Mouse (Mus musculus) heart, postnatal 0 days (tissue): ENCODE data around the gene Erbb4. TPM values are rescaled to one million over a fixed set of nuclear protein-coding genes. Genes with fewer than 3 reads are reported as not detected.

ENCODE experiments used
- ATAC-seq: fragments of 200-750 bp; cut with Nextera tagmentation; 2 replicates; pipeline ENCODE4 v1.8.0; 2017; ENCODE audit warnings: low read depth, moderate number of reproducible peaks, moderate library complexity; ENCODE audit not compliant: insufficient read depth
- DNase-seq: peaks from one replicate; pipeline ENCODE4 v3.0.0-alpha.2; 2016; ENCODE audit warnings: low spot score
- H3K27ac ChIP-seq: fragments of 300-500 bp; sonication (generic); 2 replicates; pipeline ENCODE4 v1.5.1; 2014; ENCODE audit warnings: low read depth, mild to moderate bottlenecking
- H3K27me3 ChIP-seq: fragments of 300-500 bp; sonication (generic); 2 replicates; pipeline ENCODE4 v1.6.1; 2014; ENCODE audit warnings: low read length, mixed read lengths; ENCODE audit not compliant: control insufficient read depth, insufficient read depth
- H3K36me3 ChIP-seq: fragments of 300-500 bp; sonication (generic); replicated peaks from 2 replicates; pipeline ENCODE4 v1.6.1; 2014; ENCODE audit warnings: low read length, mixed read lengths; ENCODE audit not compliant: control insufficient read depth, insufficient read depth
- H3K4me1 ChIP-seq: fragments of 300-500 bp; sonication (generic); 2 replicates; pipeline ENCODE4 v1.6.1; 2014; ENCODE audit warnings: antibody characterized with exemption; ENCODE audit not compliant: control insufficient read depth, insufficient read depth
- H3K4me2 ChIP-seq: fragments of 300-500 bp; sonication (generic); 2 replicates; pipeline ENCODE4 v1.6.1; 2014; ENCODE audit warnings: low read depth, mild to moderate bottlenecking, low read length, moderate library complexity
- H3K4me3 ChIP-seq: fragments of 300-500 bp; sonication (generic); 2 replicates; pipeline ENCODE4 v1.5.1; 2014; ENCODE audit warnings: low read depth, low read length
- H3K9ac ChIP-seq: fragments of 300-500 bp; sonication (generic); replicated peaks from 2 replicates; pipeline ENCODE4 v1.6.1; 2014; ENCODE audit warnings: low read depth, low read length, mixed read lengths
- H3K9me3 ChIP-seq: fragments of 300-500 bp; sonication (generic); replicated peaks from 2 replicates; pipeline ENCODE4 v1.6.1; 2016; ENCODE audit warnings: low read length; ENCODE audit not compliant: control insufficient read depth
- CTCF ChIP-seq: IDR thresholded peaks from 2 replicates; pipeline ENCODE4 v1.5.1; 2016; ENCODE audit warnings: antibody characterized with exemption, control low read depth, low read depth
- EP300 ChIP-seq: IDR thresholded peaks from 2 replicates; pipeline ENCODE4 v1.6.1; 2016; ENCODE audit warnings: antibody characterized with exemption, low read depth
- WGBS: fragments of 180-500 bp; shearing (Covaris S2); extraction: QIAGEN DNeasy Blood & Tissue Kit; methylation state at CpG from one replicate; pipeline ENCODE4 v1.1.7; 2014; 5-methylcytosine and 5-hydroxymethylcytosine counted together
- polyA plus RNA-seq: library from polyadenylated mRNA; unstranded; fragments of >200 nt; fragmentation: Nextera tagmentation; extraction: Ambion mirVana; gene quantifications from 2 replicates; pipeline ENCODE4 v1.2.1, GENCODE M21; 2015
- total RNA-seq: library from RNA; depleted of rRNA; stranded (reverse); fragments of >200 nt; gene quantifications from 2 replicates; pipeline ENCODE4 v1.2.3, GENCODE M21; 2014; ENCODE audit warnings: low replicate concordance

Gene Erbb4
- total and polyA plus RNA-seq, 2 experiments from 2014 or later: 3.8 to 20.0 TPM

DNA sequence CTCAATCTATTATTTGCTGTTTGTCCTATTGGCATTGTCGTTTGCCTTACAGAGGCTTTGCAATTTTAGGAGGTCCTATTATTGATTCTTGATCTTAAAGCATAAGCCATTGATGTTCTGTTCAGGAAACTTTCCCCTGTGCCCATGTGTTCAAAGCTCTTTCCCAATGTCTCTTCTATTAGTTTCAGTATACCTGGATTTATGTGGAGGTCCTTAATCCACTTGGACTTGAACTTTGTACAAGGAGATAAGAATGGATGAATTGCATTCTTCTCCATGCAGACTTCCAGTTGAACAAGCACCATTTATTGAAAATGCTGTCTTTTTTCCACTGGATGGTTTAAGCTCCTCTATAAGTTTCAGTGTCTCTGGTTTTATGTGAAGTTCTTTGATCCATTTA lies 536.9 kb downstream of the Erbb4 start:
- no peak overlapping the region for H3K4me3 ChIP-seq
- 85% methylated on average over 1 of the region's 1 CpGs for WGBS
- H3K9ac ChIP-seq: no peak overlapping the region
- ATAC-seq: no peak
- no peak overlapping the region for H3K27ac ChIP-seq
- no peak overlapping the region for H3K4me2 ChIP-seq
- no peaks in the 10 kb centered on the region for H3K36me3 ChIP-seq
- H3K9me3 ChIP-seq: no peaks in the 10 kb centered on the region
- TF ChIP-seq CTCF: no peak
- TF ChIP-seq EP300: no peak
- no peaks in the 10 kb centered on the region for H3K4me1 ChIP-seq
- H3K27me3 ChIP-seq: no peaks in the 10 kb centered on the region
- DNase-seq: no peak

- no peaks in the 10 kb centered on the region for H3K4me1 ChIP-seq
- no peaks in the 10 kb centered on the region for H3K27me3 ChIP-seq
- H3K36me3 ChIP-seq: no peaks in the 10 kb centered on the region
- H3K4me2 ChIP-seq: no peak overlapping the region
- no peak for DNase-seq
- H3K27ac ChIP-seq: no peak overlapping the region
- no peak overlapping the region for H3K9ac ChIP-seq
- no peaks in the 10 kb centered on the region for H3K9me3 ChIP-seq
- TF ChIP-seq EP300 (no peak), CTCF (no peak)
- ATAC-seq: no peak
- no peak overlapping the region for H3K4me3 ChIP-seq
- WGBS: 76% methylated on average over 4 of the region's 4 CpGs
Measured at GRCm38 (mm10) chr1:68542942-68543341, 564.9 kb downstream of the Erbb4 start.

DNA sequence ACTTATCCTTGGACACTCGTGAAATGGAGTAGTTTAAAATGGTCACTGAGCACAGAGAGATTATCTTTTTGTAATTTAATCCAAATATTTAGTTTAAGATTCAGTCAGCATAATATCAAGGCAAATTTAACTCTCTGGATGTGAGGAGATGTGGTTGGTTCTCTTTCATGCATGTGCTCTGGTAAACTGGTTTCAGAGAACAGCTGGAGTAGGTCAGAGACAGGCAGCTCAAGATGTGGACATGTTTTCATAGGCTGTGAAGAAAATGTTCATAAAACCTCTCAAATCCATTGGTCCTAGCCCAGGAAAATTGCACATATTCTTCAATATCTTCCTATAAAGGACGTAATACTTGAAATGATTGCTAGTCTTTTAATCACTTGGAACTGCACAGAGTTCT lies 590.0 kb downstream of the Erbb4 start:
- Histone ChIP-seq H3K27ac (no peak overlapping the region), H3K36me3 (no peaks in the 10 kb centered on the region), H3K4me2 (no peak overlapping the region), H3K4me3 (no peak overlapping the region), H3K9me3 (no peaks in the 10 kb centered on the region), H3K9ac (no peak overlapping the region), H3K4me1 (no peaks in the 10 kb centered on the region), H3K27me3 (no peaks in the 10 kb centered on the region)
- ATAC-seq (no peak), DNase-seq (no peak)
- WGBS: 70% methylated on average over 2 of the region's 2 CpGs
- TF ChIP-seq CTCF (no peak), EP300 (no peak)

DNA sequence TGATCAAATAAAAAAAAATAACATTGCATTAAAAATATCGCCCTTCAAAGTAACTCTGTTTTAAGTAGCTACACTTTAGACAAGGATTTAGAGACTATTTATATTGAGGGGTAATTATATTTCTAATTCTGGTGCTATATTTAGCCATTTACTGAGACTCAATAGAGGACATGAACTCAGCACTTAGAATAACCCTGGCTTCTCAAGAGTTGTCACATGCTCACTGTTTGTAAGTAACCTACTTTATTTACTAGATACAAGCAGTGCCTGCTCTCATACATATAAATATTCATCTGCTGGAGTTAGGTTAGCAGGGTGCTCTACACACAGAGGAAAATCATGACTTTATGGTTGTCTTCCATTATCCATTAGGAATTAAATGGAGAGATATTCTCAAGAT lies 604.0 kb downstream of the Erbb4 start:
- H3K27ac ChIP-seq: peak overlapping the region; percentile 43; the same call in 1 of the 2 replicates
- TF ChIP-seq EP300 (no peak), CTCF (no peak)
- no peak overlapping the region for H3K4me3 ChIP-seq

DNA sequence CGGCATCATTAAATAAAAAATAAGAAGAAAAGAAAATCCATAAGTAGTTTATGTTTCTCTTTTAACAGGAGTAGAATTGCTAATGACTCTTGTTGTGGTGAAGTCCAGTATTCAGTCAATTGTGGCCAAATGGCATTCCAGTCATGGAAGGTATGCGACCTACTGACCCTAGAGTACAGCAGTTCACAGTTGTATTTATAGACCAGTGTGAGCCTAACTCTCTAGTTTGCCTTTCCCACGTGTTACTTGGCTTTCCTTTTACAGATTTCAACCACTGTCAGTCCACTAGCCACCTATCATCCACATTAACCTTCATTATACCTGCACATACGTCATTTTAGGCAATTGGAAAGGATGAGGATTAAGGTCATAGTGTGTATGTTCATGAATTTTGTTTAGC lies 606.3 kb downstream of the Erbb4 start:
- H3K27ac ChIP-seq: no peak overlapping the region
- DNase-seq (peak; percentile 63), ATAC-seq (peak; percentile 76)
- peaks cover 19% of the 10 kb centered on the region for H3K4me1 ChIP-seq
- no peaks in the 10 kb centered on the region for H3K9me3 ChIP-seq
- no peak overlapping the region for H3K4me2 ChIP-seq
- TF ChIP-seq EP300 (no peak), CTCF (no peak)
- WGBS: 31% methylated on average over 4 of the region's 4 CpGs
- no peak overlapping the region for H3K9ac ChIP-seq
- H3K36me3 ChIP-seq: no peaks in the 10 kb centered on the region
- no peaks in the 10 kb centered on the region for H3K27me3 ChIP-seq
- no peak overlapping the region for H3K4me3 ChIP-seq

More for the DNA sequence above, 604.0 kb downstream of the Erbb4 start:
- Histone ChIP-seq H3K27me3 (no peaks in the 10 kb centered on the region), H3K9ac (no peak overlapping the region), H3K36me3 (no peaks in the 10 kb centered on the region), H3K9me3 (no peaks in the 10 kb centered on the region), H3K4me2 (no peak overlapping the region), H3K4me1 (peaks cover 19% of the 10 kb centered on the region)
- WGBS: 38% methylated on average over 1 of the region's 1 CpGs
- ATAC-seq (peak; percentile 85), DNase-seq (peak; percentile 76)

- Histone ChIP-seq H3K27me3 (no peaks in the 10 kb centered on the region), H3K4me3 (no peak overlapping the region), H3K9ac (no peak overlapping the region), H3K4me1 (no peaks in the 10 kb centered on the region), H3K36me3 (no peaks in the 10 kb centered on the region), H3K4me2 (no peak overlapping the region), H3K27ac (no peak overlapping the region), H3K9me3 (no peaks in the 10 kb centered on the region)
- TF ChIP-seq CTCF: no peak
- no peak for TF ChIP-seq EP300
- ATAC-seq: no peak
- no peak for DNase-seq
Measured at GRCm38 (mm10) chr1:68466390-68466960, 641.4 kb downstream of the Erbb4 start.
